Mouse (Mus musculus) kidney, postnatal 0 days (tissue): ENCODE data around the gene Olfr215. TPM values are rescaled to one million over a fixed set of nuclear protein-coding genes. Genes with fewer than 3 reads are reported as not detected.
"Not testable (repeated sequence)": the region's sequence is repeated elsewhere in the genome, so short reads cannot be mapped to it uniquely, and the experiment has no call there.

Source experiments
- ATAC-seq: fragments of 200-750 bp; cut with Nextera tagmentation; replicated peaks from 2 replicates; pipeline ENCODE4 v1.8.0; 2017; ENCODE audit warnings: low read depth, moderate number of reproducible peaks, moderate TSS enrichment, moderate library complexity; ENCODE audit not compliant: low FRiP score
- DNase-seq: peaks from one replicate; pipeline ENCODE4 v3.0.0-alpha.2; 2016; ENCODE audit warnings: low spot score
- H3K27ac ChIP-seq: fragments of 300-500 bp; sonication (generic); 2 replicates; pipeline ENCODE4 v1.5.1; 2014; ENCODE audit warnings: mild to moderate bottlenecking
- H3K27me3 ChIP-seq: fragments of 300-500 bp; sonication (generic); 2 replicates; pipeline ENCODE4 v1.6.1; 2014; ENCODE audit warnings: low read length, mixed read lengths; ENCODE audit not compliant: insufficient read depth
- H3K36me3 ChIP-seq: fragments of 300-500 bp; sonication (generic); 2 replicates; pipeline ENCODE4 v1.6.1; 2014; ENCODE audit warnings: low read length, mixed read lengths; ENCODE audit not compliant: insufficient read depth
- H3K4me1 ChIP-seq: fragments of 300-500 bp; sonication (generic); replicated peaks from 2 replicates; pipeline ENCODE4 v1.6.1; 2014; ENCODE audit warnings: antibody characterized with exemption, low read length, mixed read lengths; ENCODE audit not compliant: insufficient read depth
- H3K4me2 ChIP-seq: fragments of 300-500 bp; sonication (generic); 2 replicates; pipeline ENCODE4 v1.6.1; 2014; ENCODE audit warnings: mild to moderate bottlenecking, low read length, moderate library complexity, mixed read lengths
- H3K4me3 ChIP-seq: fragments of 300-500 bp; sonication (generic); replicated peaks from 2 replicates; pipeline ENCODE4 v1.5.1; 2014; ENCODE audit warnings: low read depth, low read length
- H3K9ac ChIP-seq: fragments of 300-500 bp; sonication (generic); 2 replicates; pipeline ENCODE4 v1.6.1; 2014; ENCODE audit warnings: low read depth, low read length
- H3K9me3 ChIP-seq: fragments of 300-500 bp; sonication (generic); replicated peaks from 2 replicates; pipeline ENCODE4 v1.6.1; 2016; ENCODE audit warnings: low read length, inconsistent platforms, mixed read lengths
- CTCF ChIP-seq: IDR thresholded peaks from 2 replicates; pipeline ENCODE4 v1.5.1; 2016; ENCODE audit warnings: antibody characterized with exemption, low read depth, mild to moderate bottlenecking, moderate library complexity
- WGBS: fragments of 180-500 bp; shearing (Covaris S2); extraction: QIAGEN DNeasy Blood & Tissue Kit; methylation state at CpG from one replicate; pipeline ENCODE4 v1.1.7; 2014; 5-methylcytosine and 5-hydroxymethylcytosine counted together
- polyA plus RNA-seq: library from polyadenylated mRNA; unstranded; fragments of >200 nt; fragmentation: Nextera tagmentation; extraction: Ambion mirVana; gene quantifications from 2 replicates; pipeline ENCODE4 v1.2.1, GENCODE M21; 2015

Gene Olfr215
- polyA plus RNA-seq, result not detected in 2 replicates

DNA sequence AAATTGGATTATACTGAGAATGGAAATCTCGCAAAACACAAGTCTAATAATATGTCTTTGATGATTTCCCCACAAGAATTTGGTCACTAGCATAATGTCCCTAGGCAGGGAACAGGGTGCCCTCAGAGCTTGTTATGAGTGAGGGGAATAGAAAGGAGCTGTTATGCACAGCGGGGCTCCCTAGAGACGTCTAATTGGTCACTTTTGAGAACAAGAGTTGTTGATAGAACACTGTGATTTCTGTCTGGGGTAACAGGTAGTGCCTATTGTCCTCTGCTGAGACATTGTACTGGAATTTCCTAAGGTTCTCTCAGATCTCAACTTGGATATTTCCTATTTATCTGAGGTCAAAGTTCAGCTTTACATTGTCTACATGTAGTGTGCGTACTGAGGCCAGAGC is at the start of gene Olfr215:
Gene Olfr215, minus strand, starts transcription at position 101 of the 400 bp plus-strand sequence.
- Histone ChIP-seq H3K4me2 (no peak within 1 kb of the TSS), H3K27ac (no peak within 1 kb of the TSS), H3K9ac (no peak within 1 kb of the TSS), H3K4me1 (no peaks in the 10 kb centered on the region), H3K4me3 (no peak within 1 kb of the TSS), H3K9me3 (no peaks in the 10 kb centered on the region), H3K36me3 (no peaks in the 10 kb centered on the region), H3K27me3 (no peaks in the 10 kb centered on the region)
- WGBS, result 79% methylated on average over 4 of the region's 4 CpGs
- TF ChIP-seq CTCF, result no peak
- ATAC-seq, result no peak
- DNase-seq, result no peak

- Histone ChIP-seq H3K4me2 (no peak overlapping the region), H3K27me3 (no peaks in the 10 kb centered on the region), H3K36me3 (0 out of 2 replicates have a peak, but pooled peaks cover under 1% of the 10 kb centered on the region), H3K9ac (no peak overlapping the region), H3K4me1 (no peaks in the 10 kb centered on the region), H3K9me3 (no peaks in the 10 kb centered on the region), H3K27ac (no peak overlapping the region), H3K4me3 (no peak overlapping the region)
- TF ChIP-seq CTCF, result peak; percentile 83
- 63% methylated on average over 1 of the region's 1 CpGs for WGBS
- ATAC-seq (no peak), DNase-seq (peak; percentile 80)
These were observed 48.1 kb upstream of the Olfr215 start for GRCm38 (mm10) chr6:116632129-116632528.

GRCm38 (mm10) chr6:116629766-116630165 is 45.8 kb upstream of the Olfr215 start:
- WGBS, result 86% methylated on average over 10 of the region's 10 CpGs

DNA sequence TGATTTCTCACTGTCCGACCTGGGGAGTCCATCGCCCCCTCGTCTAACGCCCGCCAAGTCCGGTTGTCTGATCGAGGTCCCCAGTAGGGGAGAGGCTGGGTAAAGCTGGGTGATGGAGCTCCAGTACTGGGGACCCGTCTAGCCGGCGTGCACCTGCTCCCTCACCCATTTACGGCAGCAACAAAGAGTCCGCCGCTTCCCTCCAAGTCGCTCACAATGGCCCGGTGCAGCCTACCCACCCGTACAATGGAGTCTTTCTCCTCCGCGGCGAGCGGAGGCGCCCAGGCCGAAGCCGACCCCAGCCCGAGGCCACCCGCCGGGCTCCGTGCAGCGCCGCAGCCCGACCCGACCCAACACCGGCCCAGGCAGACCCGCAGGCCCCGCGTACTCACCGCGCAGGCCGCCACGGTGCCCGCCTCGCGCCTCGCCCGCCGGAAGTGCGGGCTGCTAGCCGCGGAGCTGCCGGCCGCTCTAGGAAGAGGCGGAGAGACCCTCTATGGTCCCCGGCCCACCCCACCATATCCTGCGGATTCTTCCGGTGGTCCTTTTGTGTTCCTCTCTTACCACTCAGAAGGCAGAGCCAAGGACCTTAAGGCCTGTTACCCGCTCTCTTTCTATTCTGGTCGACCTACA is 44.7 kb upstream of the Olfr215 start, which contains the start of gene Zfp422:
Gene Zfp422, minus strand, starts transcription at position 461 of the 633 bp plus-strand sequence.
- Histone ChIP-seq H3K4me2 (peak within 1 kb of the TSS; percentile 67), H3K9ac (peak within 1 kb of the TSS; percentile 97), H3K4me1 (no peaks in the 10 kb centered on the region), H3K27ac (peak within 1 kb of the TSS; percentile 92), H3K36me3 (0 out of 2 replicates have a peak, but pooled peaks cover 8% of the 10 kb centered on the region), H3K9me3 (no peaks in the 10 kb centered on the region), H3K27me3 (no peaks in the 10 kb centered on the region), H3K4me3 (peak within 1 kb of the TSS; percentile 84)
- peak; percentile 85 for DNase-seq
- TF ChIP-seq CTCF, result no peak
- peak; percentile 92 for ATAC-seq
- WGBS, result under 1% methylated on average over 54 of the region's 56 CpGs

More at GRCm38 (mm10) chr6:116629766-116630165, 45.8 kb upstream of the Olfr215 start:
- Histone ChIP-seq H3K9ac (no peak overlapping the region), H3K4me3 (no peak overlapping the region), H3K27me3 (no peaks in the 10 kb centered on the region), H3K27ac (no peak overlapping the region), H3K36me3 (0 out of 2 replicates have a peak, but pooled peaks cover 8% of the 10 kb centered on the region), H3K4me2 (no peak overlapping the region), H3K9me3 (no peaks in the 10 kb centered on the region), H3K4me1 (no peaks in the 10 kb centered on the region)
- DNase-seq, result no peak
- TF ChIP-seq CTCF, result no peak
- ATAC-seq, result no peak

DNA sequence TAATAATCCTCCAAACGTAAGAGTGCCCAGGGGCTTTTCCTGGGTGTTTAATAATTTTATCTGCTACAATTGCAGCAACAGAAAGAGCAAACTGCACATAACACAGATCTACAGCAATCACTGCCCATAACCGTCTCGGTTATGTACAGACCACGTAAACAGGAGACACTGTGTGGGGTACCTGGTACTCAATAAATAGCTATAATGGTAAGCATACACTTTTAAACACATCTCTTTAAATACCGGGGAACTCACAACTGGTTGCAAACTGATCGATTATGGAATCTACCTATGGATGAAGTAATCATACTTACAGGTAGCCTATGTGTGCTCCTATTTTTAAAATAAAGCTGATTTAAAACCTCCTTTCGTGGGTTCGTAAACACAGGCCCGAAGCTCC is 44.1 kb upstream of the Olfr215 start:
- ATAC-seq, result no peak
- H3K9ac ChIP-seq, result peak overlapping the region; percentile 97
- 0 out of 2 replicates have a peak, but pooled peaks cover 8% of the 10 kb centered on the region for H3K36me3 ChIP-seq
- H3K27me3 ChIP-seq, result no peaks in the 10 kb centered on the region
- H3K27ac ChIP-seq, result peak overlapping the region; percentile 92
- TF ChIP-seq CTCF, result no peak
- H3K9me3 ChIP-seq, result no peaks in the 10 kb centered on the region
- peak overlapping the region; percentile 67 for H3K4me2 ChIP-seq
- peak overlapping the region; percentile 84 for H3K4me3 ChIP-seq
- DNase-seq, result no peak
- WGBS, result 11% methylated on average over 9 of the region's 9 CpGs
- H3K4me1 ChIP-seq, result no peaks in the 10 kb centered on the region

DNA sequence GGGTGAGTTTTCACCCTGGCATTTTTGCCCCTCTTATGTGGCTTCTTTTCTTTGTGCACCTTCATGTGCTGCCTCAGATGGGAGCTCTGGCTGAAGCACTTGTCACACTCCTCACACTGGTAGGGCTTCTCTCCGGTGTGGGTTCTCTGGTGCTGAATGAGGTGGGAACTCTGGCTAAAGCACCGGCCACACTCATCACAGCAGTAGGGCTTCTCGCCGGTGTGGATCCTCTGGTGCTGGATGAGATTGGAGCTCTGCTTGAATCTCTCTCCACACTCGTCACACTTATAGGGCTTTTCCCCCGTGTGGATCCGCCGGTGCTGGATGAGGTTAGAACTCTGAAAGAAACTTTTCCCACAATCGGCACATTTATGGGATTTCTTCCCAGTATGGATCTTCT is 42.4 kb upstream of the Olfr215 start:
- not testable (repeated sequence) for DNase-seq, H3K4me3 ChIP-seq, H3K4me2 ChIP-seq, H3K4me1 ChIP-seq, ATAC-seq, H3K27me3 ChIP-seq, H3K9me3 ChIP-seq, H3K36me3 ChIP-seq, H3K9ac ChIP-seq, H3K27ac ChIP-seq
- 97% methylated on average over 9 of the region's 9 CpGs for WGBS
